Mouse (Mus musculus) layer of hippocampus, adult 9-10 months (tissue): ENCODE data around the gene Isyna1.
"Not testable (repeated sequence)": the region's sequence is repeated elsewhere in the genome, so short reads cannot be mapped to it uniquely, and the experiment has no call there.

ENCODE experiments used
- DNase-seq: peaks from one replicate; pipeline ENCODE4 v3.0.0; 2022; ENCODE audit warnings: low spot score

The Isyna1 gene

DNA sequence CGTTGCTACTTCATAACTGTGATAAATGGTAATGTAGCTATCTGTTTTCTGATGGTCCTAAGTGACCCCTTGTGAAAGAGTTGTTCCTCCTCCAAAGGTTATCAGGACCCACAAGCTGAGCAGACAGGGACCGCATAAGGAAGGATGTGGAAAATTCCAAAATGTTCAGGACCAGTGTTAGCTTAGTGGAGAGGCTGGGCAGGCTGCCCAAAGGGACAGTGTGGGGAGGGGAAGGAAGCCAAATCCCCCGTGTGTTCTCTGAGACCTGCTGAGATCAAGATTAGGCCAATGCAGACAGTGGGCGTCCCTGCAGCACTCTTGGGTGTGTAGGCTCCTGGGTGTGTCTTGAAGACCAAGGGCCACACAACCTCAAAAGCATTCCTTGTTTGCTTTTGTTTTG is 19.3 kb upstream of the Isyna1 start:
- DNase-seq: no peak

DNA sequence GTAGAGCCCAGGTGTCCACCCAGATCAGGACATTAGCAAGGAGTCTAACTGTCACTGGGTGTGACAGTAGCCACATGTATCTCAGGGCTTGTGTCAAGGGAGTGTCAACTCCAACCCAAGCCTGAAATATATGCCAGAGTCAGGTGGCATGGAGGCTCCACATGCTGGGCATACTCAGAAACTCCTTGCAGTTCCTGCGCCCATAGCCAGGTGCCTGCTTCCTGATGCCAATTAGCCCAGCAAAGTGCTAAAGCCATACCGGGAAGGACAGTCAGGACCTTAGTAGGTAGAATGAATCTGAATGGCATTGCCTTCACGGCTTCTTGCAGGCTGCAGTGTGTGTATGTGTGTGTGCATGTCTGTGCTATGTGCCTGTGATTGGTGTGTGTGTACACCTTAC is 17.0 kb upstream of the Isyna1 start:
- no peak for DNase-seq

DNA sequence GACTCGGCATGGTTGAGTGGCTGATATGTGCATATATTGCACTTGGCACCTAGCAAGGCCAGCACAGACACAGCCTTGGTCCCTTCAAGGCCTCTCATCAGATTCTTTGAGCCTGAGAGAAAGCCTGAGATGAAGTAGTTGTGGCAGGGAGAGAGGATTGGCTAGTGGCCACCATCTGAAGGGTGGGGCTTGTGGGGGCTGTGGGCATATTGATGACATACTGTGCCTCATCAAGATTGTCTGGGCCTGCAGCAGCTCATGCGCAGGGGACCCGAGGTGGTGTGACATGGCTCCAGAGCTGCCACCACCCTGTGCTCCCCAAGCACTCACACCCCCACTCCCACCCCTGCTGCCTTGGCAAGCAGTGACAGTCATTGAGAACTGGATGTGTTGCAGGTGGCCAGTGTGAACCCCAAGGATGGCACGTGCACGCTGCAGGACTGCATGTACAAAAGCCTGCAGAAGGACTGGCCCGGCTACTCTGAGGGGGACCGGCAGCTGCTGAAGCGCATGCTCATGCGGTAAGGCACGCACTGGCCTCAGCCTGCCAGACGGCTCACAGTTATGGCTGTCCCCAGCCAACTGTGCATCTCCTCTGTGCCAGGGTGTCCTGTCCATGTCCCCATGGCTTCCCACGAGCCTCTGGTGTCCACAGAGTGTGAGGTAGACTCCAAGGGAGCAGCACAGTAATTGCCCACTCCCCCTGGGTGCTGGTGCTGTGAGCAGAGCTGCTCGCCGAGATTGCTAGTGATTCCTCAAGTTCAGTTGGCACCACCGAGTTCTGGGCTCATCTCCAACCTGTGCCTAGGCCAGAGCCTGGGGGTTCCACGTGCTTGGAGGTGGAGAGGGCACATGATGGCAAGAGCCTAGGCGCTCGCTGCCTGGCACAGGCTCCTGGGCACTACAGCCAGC is 10.4 kb upstream of the Isyna1 start:
- no peak for DNase-seq

DNA sequence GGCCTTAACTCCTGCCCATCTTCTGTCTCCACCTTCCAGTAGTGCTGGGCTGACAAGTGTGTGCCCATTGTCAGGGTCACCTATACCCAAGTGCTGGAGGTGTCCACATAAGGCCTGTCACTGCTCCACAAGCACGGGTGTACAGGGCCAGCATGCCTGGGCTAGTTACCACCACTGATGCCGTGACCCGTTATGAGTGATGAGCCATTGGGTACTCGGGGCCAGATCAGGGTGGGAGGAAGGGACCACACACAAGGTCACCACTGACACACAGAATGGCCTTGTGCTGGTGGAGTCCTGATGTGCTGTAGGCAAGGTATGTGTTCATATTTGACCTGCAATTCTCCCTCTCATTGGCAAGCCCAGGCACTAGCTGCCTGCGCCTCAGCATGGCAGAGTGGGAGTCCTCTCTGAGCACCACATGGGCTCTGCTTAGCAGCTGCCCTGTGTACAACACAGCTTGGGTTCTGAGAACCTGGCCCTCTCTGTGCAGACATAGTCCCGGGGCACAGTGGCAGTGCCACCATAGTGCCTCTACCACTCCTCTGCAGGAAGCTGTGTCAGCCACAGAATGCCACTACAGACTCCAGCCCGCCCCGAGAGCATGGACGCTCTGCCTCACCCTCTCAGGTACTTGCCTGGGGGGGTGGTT is 9.4 kb upstream of the Isyna1 start:
- DNase-seq: no peak

DNA sequence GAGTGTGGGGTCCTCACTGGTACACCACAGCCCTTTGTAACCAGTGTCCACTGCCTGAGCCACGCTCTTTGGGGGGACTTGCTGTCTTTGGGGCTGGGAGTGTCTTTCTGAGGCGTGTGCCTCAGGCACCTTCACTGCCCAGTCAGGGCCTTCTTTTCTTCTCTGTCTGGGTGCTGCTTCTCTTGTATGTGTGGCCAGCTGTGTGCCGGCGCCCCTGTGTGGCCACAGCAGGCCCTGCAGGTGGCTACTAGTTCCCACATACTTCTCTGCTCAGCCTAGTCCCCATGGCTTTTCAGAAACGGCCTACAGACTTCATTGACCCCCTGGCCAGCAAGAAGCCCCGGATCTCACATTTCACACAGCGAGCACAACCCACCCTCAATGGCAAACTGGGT is 8.9 kb upstream of the Isyna1 start:
- DNase-seq: no peak

DNA sequence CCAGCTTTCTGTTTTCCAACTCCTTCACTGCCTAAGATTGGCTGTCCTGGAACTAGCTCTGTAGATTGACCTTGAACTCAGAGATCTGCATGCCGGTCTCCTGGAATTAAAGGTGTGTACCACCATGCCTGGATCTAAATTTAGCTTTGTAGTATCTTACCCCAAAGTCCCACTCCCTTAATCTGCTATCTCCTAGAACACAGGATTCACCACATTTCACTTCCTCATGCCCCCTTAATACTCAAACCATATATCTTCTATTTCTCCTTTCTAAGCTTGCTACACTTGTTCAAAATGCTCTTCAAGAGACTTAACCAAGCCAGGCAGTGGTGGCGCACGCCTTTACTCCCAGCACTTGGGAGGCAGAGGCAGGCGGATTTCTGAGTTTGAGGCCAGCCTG is 6.2 kb upstream of the Isyna1 start:
- DNase-seq: not testable (repeated sequence)

DNA sequence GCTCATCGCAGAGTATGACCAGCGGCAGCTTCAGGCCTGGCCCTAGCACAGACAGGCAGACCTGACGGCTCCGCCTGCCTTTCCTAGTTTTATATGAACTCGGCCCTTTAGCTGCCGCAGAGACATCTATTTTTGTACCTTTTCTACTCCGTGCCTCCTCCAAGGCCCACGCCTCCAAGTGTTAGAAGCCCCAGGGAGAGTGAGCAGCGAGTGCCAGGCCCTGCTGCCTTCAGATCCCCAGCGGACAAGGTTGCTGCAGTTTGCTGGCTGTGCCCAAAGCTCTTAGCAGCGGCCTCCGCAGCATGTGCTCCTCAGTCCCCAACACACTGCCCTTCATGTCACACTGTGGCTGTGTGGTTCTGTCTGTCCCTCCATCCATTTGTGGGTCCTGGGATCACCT is 2.6 kb upstream of the Isyna1 start:
- no peak for DNase-seq

DNA sequence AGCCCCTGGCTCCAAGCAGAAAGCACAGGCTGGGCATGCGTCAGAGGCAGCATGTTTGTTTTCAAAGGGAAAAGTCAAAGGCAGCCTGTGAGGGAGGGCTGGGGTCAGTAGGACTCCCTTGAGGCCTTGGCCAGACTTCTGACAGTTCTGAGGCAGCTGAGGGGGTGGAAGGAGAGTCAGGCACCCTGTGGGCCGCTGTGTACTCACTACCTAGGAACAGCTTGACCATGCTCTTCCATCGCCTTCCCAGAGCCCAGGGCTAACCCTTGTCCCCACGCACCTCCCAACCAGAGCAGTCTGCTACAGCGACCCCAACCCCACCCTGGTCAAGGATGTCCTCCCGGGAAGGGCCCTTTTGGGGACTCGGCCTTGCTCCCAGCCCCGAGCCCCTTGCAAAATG is 1.0 kb upstream of the Isyna1 start:
- DNase-seq: no peak

DNA sequence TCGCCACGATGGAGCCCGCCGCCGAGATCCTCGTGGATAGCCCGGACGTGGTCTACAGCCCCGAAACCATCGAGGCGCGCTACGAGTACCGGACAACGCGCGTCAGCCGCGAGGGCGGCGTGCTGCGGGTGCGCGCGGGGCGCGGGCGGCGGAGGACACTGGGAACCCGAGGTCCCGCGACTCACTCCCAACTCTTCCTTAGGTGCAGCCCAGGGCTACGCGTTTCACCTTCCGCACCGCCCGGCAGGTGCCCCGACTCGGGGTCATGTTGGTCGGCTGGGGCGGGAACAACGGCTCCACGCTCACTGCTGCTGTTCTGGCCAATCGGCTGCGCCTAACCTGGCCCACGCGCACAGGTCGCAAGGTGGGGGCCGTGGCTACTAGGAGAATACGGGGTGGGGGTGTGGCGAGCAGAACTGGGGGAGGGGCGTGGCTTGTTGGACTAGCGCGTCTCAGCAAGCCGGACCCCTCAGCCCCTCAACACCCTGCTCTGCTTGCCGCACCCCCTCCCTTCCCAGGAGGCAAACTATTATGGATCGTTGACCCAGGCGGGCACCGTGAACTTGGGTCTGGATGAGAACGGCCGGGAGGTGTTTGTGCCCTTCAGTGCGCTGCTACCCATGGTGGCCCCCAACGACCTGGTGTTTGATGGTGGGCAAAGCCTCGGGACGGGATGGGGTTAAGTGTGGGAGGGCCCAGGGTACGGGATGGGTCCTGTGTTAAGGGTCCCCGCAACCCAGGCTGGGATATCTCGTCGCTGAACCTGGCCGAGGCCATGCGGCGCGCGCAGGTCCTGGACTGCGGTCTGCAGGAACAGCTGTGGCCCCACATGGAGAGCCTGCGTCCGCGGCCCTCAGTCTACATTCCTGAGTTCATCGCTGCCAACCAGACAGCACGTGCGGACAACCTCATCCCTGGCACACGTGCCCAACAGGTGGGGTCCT is 720 bp downstream of the Isyna1 start:
- no peak for DNase-seq

DNA sequence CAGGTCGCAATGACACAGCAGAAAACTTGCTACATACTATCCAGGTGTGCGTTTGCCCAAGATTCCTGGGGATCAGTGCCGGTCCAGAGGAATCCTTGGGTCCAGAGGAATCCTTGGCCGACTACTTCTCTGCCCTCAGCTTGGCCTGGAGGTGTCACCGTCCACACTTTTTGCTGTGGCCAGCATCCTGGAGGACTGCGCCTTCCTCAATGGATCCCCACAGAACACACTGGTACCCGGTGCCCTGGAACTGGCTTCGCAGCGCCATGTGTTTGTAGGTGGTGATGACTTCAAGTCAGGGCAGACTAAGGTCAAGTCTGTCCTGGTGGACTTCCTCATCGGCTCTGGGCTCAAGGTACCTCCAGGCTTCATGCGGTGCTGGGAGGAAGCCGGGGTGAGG is 1.6 kb downstream of the Isyna1 start:
- DNase-seq: no peak

DNA sequence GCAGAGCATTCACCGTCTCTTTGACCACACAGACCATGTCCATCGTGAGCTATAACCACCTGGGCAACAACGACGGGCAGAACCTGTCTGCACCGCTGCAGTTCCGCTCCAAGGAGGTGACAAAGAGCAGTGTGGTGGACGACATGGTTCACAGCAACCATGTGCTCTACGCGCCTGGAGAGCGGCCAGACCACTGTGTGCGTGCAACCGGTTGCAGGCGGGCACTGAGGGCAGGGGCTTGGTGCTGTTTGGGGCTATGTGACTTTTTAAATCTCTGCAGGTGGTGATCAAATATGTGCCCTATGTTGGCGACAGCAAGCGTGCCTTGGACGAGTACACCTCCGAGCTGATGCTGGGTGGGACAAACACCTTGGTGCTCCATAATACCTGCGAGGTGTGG is 2.0 kb downstream of the Isyna1 start:
- DNase-seq: no peak

DNA sequence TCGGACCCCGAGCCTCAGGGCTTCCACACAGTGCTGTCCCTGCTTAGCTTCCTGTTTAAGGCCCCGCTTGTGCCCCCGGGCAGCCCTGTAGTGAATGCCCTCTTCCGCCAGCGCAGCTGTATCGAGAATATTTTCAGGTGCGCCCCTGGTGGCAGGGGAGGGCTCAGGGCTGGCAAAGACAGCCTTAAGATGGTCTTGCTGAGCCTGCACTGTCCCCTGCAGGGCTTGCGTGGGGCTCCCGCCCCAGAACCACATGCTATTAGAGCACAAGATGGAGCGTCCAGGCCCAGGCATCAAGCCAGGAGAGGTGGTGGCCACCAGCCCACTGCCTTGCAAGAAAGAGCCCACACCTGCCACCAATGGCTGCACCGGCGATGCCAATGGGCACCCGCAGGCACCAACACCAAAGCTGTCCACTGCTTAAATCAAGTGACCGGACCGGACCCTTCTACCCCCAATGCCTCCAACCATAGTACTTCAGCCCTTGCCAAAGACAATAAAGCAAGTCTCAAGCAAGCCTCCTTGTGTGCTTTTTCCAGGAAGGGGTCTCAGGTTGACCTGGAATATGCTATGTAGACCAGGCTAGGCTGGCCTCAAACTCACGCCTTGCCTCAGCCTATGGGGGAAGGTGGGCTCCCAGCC is 2.7 kb downstream of the Isyna1 start:
- DNase-seq: no peak

DNA sequence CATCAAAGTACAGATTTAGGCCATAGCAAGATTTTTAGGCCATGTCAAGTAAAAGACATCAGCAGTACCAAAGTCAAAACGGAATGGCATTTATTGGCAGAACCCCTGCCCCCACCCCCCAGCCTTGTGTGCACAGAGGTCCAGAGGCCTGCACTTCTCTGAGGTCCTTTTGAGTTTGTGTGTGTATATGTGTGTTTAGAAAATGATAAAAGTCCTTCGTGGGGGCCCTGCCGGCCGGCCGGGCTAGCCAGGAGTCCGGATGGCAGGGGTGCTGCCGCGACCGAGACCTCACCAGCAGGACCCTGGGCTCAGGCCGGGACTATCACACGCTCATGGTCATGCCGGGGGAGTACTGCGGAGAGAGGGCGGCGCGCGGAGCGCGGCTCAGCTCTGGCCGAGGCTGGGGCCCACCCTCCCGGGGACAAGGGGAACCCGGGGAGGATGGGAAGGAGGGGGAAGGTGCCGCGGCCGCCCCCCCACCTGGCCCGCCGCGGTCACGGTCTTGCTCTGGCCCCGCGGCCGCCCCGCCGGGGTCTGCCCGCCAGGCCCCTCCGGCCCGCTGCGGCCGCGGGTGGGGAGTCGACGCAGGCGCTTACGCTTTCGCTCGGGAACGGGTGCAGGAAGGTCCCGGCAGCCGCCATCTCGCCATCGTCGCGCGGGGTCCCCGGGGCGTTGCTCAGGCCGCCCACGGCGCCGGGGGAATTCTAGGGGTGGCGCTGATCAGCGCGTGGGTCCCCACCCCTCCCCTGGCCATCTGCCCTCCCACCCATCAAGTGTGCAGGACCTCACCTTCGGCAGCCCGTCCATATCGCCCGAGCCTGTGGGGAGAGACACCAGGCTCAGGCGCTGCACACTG is 3.5 kb downstream of the Isyna1 start:
- no peak for DNase-seq

DNA sequence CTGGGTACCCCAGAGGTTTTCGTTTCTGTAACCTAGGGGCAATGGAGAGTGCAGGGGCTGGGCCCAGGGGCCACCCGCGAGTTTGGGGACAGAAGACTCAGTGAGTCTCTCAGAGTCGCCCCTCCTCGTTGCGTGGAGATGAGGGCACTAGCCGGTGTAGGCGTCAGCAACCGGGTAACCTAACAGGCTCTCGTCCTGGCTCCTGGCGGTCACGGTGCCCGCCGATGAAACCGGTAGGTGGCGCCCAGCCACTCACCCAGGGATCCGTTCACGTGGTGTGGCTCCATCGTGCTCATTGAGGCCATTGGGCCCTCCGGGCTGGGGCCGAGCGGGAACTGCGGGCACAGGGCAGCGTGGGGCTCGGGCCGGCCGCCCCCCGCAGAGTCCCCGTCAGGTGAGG is 4.1 kb downstream of the Isyna1 start:
- DNase-seq: no peak

DNA sequence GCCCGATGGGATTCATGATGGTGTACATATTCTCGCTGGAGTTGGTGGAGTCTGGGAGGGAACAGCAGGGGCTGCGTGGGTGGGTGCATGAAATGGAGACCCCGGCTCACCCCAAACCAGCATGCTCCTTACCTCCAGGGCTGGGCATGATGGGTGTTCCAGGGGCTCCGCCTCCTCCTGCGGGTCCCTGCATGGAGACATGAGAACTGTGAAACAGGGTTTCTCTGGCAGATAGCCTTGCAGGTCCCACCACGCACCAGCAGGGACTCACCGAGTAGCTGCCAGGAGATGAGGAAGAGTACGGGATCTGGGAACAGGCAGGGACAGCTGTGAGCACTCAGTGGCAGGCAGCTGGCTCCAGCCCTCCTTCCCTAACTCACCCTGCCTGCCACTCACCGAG is 4.5 kb downstream of the Isyna1 start:
- no peak for DNase-seq

DNA sequence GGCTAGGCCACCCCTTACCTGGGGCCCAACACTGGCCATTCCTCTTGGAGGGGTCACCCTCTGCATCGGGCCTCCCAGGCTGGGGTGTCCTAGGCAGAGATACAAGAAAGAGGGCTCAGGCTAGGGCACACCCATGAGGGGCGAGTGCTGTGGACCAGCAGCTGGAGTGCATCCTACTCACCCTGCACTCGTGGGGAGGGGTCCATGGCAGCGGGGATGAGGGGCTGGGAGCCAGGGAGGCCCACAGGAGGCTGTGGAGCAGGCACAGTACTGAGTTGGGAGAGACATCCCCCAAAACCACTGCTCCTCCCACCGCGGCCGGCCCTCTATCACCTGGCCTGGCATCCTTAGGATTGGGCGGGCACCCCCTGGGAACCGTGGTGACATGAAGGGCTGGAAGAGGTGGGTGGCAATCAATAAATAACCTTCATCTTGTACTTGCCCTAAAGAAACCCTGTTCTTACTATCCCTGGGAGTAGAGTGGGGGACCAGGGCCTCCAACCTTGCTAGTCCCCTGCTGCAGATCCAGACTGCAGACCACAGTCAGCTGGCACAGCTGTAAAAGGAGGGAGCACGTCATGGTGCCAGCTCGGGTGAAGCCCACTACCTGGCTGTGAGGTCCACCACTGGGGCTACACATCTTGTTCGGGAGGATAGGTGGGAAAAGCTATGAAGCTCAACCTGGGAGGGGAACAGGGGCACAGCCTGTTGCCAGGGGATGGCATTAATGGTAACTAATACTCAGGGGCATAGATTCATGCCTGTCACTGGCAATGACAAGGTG is 5.5 kb downstream of the Isyna1 start:
- no peak for DNase-seq

DNA sequence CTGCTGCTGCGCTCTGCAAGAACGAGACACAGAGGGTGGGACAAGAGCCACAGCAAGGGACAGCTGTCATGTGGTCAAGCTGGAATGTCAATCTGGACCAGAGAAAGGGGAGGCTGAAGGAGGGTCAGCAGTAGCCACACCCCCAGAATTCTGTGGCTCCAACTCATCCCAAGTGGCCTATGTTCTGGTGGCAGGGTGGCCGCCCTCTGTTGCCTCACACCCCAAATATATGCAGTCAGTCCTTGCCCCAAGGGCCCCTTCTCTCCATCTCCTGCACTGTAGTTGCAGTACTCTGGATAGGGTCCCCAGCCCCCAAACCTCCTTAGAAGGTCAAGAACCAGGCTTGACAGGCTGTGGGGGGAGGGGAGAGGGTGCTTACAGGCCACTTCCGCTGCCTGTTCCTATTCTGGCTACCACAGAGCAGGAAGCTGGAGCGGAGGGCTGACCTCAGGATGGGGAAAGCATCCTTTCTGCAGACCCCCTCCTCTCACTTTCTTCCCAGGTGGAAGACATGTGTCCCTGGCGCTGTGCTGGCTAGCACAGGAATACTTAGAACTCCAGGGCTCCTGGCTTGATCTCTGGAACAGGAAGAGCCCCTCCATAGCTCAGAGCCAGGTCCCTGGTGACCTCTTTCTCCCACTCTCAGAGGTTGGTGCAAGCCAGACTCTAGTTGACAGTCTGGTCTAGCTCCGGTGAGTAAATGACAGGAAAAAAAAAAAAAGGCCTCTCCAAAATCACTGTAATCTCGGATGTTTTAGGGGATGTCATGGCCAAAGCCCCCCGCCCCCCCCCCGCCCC is 6.5 kb downstream of the Isyna1 start:
- DNase-seq: no peak

DNA sequence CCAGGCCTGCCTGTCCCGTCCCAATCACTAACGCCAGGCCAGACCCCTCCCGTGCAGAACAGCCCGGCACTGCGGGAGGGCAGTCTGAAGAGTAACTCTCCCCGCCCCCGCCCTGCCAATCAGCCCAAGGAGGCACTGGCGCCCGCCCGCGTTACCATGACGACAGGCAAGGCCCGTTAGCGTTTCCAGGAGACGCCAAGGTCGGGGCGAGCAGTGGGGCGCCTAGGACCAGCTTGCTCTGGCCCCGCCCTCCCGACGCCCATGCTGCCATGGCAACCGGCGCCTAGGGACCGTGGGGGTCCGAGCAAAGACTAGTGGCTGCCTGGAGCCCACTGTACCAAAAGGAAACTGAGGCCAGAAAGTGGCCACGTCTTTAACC is 7.1 kb downstream of the Isyna1 start:
- no peak for DNase-seq

DNA sequence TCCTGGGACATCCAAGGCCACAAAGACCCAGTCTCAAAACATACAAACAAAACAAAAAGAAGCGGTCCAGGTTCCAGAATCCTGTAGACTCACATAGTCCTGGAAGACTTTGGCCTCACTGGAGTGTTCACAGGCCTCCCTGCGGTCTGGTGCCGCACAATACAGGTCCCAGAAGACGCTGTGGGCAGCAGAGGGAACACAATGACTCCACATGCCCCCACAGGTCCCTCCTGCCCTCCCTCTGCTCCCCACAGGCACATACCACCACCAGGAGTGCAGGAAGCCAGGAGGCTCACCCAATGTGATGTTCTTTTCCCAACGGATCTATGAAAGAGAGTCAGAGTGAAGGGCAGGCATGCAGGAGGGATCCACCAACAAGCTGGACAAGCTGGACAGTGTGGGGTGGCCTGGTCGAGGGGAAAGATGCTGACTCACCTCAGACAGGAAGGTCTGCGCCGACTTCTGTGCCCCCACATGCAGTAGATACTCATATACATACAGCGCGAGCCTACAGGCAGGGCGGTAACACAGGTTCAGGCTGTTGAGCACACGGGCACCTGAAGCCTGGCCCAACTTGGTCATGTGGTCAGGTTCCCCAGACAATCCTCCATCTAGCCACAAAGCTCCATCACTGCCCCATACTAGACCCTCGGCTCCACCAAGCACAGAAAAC is 8.1 kb downstream of the Isyna1 start:
- DNase-seq: no peak
